Mouse (Mus musculus) skeletal muscle tissue, adult 2 months (tissue): Measurements from ENCODE around the gene Tomm40l.

Experiments used
- DNase-seq: peaks from one replicate; pipeline ENCODE4 v3.0.0-alpha.2; 2012; ENCODE audit warnings: low read depth, low spot score

Tomm40l gene

GRCm38 (mm10) chr1:171222238-171223155, at the start of gene Tomm40l:
Gene Tomm40l (minus strand): TSS chr1:171222514.
- DNase-seq: peak; percentile 99

- DNase-seq: no peak
Observed at GRCm38 (mm10) chr1:171272086-171272485, 49.8 kb upstream of the Tomm40l start.

- no peak for DNase-seq
Observed at GRCm38 (mm10) chr1:171271622-171272021, 49.3 kb upstream of the Tomm40l start.

GRCm38 (mm10) chr1:171271196-171271595, 48.9 kb upstream of the Tomm40l start:
- no peak for DNase-seq

- no peak for DNase-seq
Observed at GRCm38 (mm10) chr1:171270573-171270900, 48.2 kb upstream of the Tomm40l start.

- DNase-seq: peak; percentile 85
Observed at GRCm38 (mm10) chr1:171269848-171270572, 47.7 kb upstream of the Tomm40l start, which contains the start of gene B4galt3. Gene B4galt3 (plus strand): TSS chr1:171270328.

DNA sequence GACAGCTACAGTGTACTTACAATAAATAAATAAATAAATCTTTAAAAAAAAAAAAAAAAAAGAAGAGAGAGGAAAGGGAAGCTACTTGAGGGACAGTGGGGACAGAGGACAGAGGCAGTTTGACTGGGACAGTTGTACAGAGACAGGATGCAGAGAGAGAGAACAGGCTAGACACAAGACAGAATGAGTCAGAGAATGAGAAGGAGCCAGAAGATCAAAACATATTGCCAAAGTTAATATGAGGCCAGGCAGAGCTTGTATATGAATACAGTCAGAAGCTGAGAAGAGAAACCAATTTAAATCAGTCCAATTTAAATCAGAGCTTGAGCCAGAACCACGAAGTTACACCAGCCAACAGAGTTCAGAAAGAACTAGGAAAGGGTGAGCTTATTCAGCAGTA, 46.0 kb upstream of the Tomm40l start:
- no peak for DNase-seq

GRCm38 (mm10) chr1:171265971-171266744, 43.8 kb upstream of the Tomm40l start:
- no peak for DNase-seq

GRCm38 (mm10) chr1:171263666-171264461, 41.5 kb upstream of the Tomm40l start:
- no peak for DNase-seq

GRCm38 (mm10) chr1:171263185-171263611, 40.9 kb upstream of the Tomm40l start:
- peak; percentile 68 for DNase-seq

DNA sequence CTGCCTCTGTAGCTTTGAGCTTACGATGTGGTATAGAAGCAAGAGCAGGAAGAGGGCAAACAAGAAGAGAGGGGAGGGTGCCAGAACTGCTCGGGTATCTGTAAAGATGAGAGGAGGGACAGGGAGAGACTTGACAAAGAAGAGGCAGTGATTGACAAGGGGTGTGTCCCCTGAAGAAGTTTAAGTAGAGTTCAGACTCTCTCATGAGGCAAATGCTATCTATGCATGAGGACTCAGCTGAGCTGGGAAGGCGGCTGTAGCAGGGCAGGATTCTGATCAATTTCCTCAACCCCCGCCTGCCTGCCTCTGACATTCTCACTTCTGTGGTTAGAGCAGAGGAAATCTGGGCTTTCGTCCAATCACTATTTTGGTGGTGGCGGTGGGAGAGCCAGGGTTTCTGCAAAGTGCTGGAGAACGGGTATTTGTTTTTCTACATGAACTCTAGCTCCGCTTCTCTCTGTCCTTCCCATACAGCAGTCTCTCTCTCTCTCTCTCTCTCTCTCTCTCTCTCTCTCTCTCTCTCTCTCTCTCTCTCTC, 40.3 kb upstream of the Tomm40l start:
- DNase-seq: peak; percentile 70

- DNase-seq: no peak
Observed at GRCm38 (mm10) chr1:171260316-171260715, 38.0 kb upstream of the Tomm40l start.

DNA sequence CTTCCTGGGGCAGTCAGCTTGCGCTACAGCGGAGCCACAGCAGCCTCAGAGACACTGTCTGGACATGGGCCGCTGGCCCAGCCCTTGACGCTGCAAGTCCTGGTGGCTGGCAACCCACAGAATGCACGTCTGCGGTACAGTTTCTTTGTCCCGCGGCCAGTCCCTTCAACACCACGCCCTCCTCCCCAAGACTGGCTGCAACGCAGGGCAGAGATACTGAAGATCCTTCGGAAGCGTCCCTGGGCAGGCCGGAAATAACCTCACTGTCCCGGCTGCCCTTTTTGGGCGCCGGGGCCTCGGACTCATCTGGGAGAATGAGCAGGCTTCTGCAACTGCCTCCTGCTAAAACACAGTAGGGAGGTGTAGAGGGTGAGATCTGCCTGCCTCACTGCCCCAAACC, 36.6 kb upstream of the Tomm40l start:
- DNase-seq: no peak

GRCm38 (mm10) chr1:171257781-171258180, 35.5 kb upstream of the Tomm40l start:
- DNase-seq: no peak

GRCm38 (mm10) chr1:171256937-171257548, 34.7 kb upstream of the Tomm40l start:
- DNase-seq: peak; percentile 62

DNA sequence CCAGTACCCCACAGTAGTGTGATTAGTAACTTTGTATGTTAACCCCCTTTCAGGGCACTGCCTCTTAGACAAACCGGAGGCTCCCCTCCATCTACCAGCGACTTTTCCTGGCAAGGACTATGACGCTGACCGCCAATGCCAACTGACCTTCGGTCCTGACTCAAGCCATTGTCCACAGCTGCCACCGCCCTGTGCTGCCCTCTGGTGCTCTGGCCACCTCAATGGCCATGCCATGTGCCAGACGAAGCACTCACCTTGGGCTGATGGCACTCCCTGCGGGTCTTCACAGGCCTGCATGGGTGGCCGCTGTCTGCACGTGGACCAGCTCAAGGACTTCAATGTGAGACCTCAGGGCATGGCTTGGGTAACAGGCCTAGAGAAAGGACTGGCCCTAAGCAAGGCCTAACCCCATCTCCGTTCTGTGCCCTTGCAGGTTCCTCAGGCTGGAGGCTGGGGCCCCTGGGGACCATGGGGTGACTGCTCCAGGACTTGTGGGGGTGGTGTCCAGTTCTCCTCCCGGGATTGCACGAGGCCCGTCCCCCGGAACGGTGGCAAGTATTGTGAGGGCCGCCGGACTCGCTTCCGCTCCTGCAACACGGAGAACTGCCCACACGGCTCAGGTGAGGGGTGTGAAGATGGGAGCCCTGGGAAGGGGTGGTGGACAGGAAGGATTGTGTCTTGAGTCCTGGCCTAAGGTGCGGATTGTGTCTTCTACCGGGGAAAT, 33.9 kb upstream of the Tomm40l start:
- no peak for DNase-seq

- DNase-seq: no peak
Observed at GRCm38 (mm10) chr1:171252415-171252814, 30.1 kb upstream of the Tomm40l start.

DNA sequence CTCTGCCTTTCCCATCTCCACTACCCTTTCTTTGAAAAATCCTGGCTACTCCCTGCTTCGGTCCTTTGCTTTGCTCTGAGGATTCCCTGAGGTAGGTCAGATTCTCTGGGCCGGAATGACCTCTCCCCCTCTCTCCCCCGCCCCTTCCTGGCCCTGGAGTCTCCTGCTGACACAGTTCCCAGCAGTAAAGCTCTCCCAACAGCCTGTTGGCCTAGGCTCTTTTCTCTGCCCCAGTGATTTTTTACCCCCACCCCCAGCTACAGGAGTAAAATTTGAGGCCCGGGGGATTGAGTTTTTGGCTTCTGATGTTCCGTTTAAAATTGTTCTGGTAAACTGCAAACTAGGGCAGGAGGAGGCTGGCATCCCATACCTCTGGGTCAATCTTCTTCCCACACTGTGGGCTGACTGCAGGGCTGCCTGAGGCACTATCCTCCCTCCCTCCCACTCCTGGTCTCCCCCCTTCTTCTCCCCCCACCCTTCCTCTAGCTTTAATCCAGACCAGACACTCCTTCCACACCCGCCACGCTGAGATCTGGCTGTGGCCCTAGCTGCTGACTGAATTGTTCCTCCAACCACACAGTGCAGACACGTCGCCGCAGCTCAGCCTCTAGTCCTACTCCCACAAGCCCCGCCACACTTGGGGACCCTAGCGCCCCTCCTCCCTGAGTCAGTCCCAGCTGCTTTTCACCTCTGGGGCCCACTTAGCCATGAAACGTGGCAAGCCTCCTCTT, 29.4 kb upstream of the Tomm40l start:
- no peak for DNase-seq
